Mouse (Mus musculus) liver, embryonic 14.5 days (tissue): ENCODE results near the gene Rbm4. TPM values are rescaled to one million over a fixed set of nuclear protein-coding genes. Genes with fewer than 3 reads are reported as not detected.
A peak's percentile ranks its signal among the peaks of the same experiment; 100 is the strongest.

ENCODE experiments used
- ATAC-seq: fragments of 200-750 bp; cut with Nextera tagmentation; 2 replicates; pipeline ENCODE4 v1.8.0; 2017; ENCODE audit warnings: moderate number of reproducible peaks, mild to moderate bottlenecking, moderate library complexity; ENCODE audit not compliant: insufficient read depth
- DNase-seq, 3 experiments: peaks; one replicate each; pipeline ENCODE4 v3.0.0-alpha.2; 2012 to 2013; ENCODE audit warnings: low read depth in 3 of 3, low spot score in 3 of 3
- H3K27ac ChIP-seq: fragments of 300-500 bp; sonication (generic); 2 replicates; pipeline ENCODE4 v1.5.1; 2014; ENCODE audit warnings: moderate library complexity, mild to moderate bottlenecking, control low read depth, inconsistent platforms
- H3K27me3 ChIP-seq: fragments of 300-500 bp; sonication (generic); 2 replicates; pipeline ENCODE4 v1.6.1; 2014; ENCODE audit warnings: mild to moderate bottlenecking, low read length, moderate library complexity; ENCODE audit not compliant: control insufficient read depth, insufficient read depth
- H3K36me3 ChIP-seq: fragments of 300-500 bp; sonication (generic); replicated peaks from 2 replicates; pipeline ENCODE4 v1.6.1; 2014; ENCODE audit warnings: low read depth; ENCODE audit not compliant: control insufficient read depth, insufficient read depth
- H3K4me1 ChIP-seq, 2 experiments: fragments of 200-500 bp in 1 of 2; fragments of 300-500 bp in 1 of 2; sonication (generic) in 1 of 2; replicated peaks; 2 replicates each; pipeline ENCODE4 v1.6.1; 2012 to 2014; ENCODE audit warnings: antibody characterized with exemption in 1 of 2, inconsistent platforms in 1 of 2, low read length in 1 of 2; ENCODE audit not compliant: control insufficient read depth in 2 of 2, insufficient read depth in 2 of 2
- H3K4me2 ChIP-seq: fragments of 300-500 bp; sonication (generic); 2 replicates; pipeline ENCODE4 v1.6.1; 2014; ENCODE audit warnings: low read depth, mild to moderate bottlenecking, control low read depth, moderate library complexity
- H3K4me3 ChIP-seq, 2 experiments: fragments of 200-500 bp in 1 of 2; fragments of 300-500 bp in 1 of 2; sonication (generic) in 1 of 2; 2 replicates each; pipeline ENCODE4 v1.5.1; 2012 to 2014; ENCODE audit warnings: low read depth in 2 of 2, low read length in 2 of 2, mild to moderate bottlenecking in 2 of 2, control low read depth in 1 of 2, inconsistent platforms in 1 of 2, moderate library complexity in 1 of 2; ENCODE audit not compliant: insufficient read depth in 1 of 2
- H3K9ac ChIP-seq: fragments of 300-500 bp; sonication (generic); replicated peaks from 2 replicates; pipeline ENCODE4 v1.6.1; 2014; ENCODE audit warnings: mild to moderate bottlenecking, control low read depth, moderate library complexity
- H3K9me3 ChIP-seq: fragments of 300-500 bp; sonication (generic); 2 replicates; pipeline ENCODE4 v1.6.1; 2016; ENCODE audit warnings: low read length, mixed read lengths; ENCODE audit not compliant: control insufficient read depth
- CTCF ChIP-seq: IDR thresholded peaks from 2 replicates; pipeline ENCODE4 v1.5.1; 2016; ENCODE audit warnings: antibody characterized with exemption, low read depth, control low read depth
- EP300 ChIP-seq: IDR thresholded peaks from 2 replicates; pipeline ENCODE4 v1.6.1; 2016; ENCODE audit warnings: antibody characterized with exemption, low read depth
- WGBS: fragments of 180-500 bp; shearing (Covaris S2); extraction: QIAGEN DNeasy Blood & Tissue Kit; methylation state at CpG from one replicate; pipeline ENCODE4 v1.1.7; 2014; ENCODE audit not compliant: insufficient replicate concordance; 5-methylcytosine and 5-hydroxymethylcytosine counted together
- polyA plus RNA-seq, 2 experiments: library from polyadenylated mRNA; depleted of rRNA in 1 of 2; stranded (reverse) in 1 of 2; unstranded in 1 of 2; fragments of >200 nt; fragmentation: Nextera tagmentation in 1 of 2; extraction: Ambion mirVana in 1 of 2; gene quantifications; 2 replicates each; pipeline versions ENCODE4 v1.2.1 to v1.2.3; 2012 to 2014

The Rbm4 gene
- polyA plus RNA-seq, 2 experiments = 22.1 to 27.9 TPM

- Histone ChIP-seq H3K27me3 (no peaks in the 10 kb centered on the region), H3K4me1 (no peaks in the 10 kb centered on the region), H3K27ac (no peak overlapping the region), H3K9me3 (no peaks in the 10 kb centered on the region), H3K4me2 (no peak overlapping the region), H3K36me3 (no peaks in the 10 kb centered on the region), H3K9ac (no peak overlapping the region), H3K4me3 (no peak overlapping the region)
- ATAC-seq (no peak), DNase-seq (no peak)
- TF ChIP-seq CTCF (peak; percentile 51), EP300 (no peak)
- 39% methylated on average over 5 of the region's 5 CpGs for WGBS
These were observed 50.2 kb downstream of the Rbm4 start for GRCm38 (mm10) chr19:4743524-4743923.

DNA sequence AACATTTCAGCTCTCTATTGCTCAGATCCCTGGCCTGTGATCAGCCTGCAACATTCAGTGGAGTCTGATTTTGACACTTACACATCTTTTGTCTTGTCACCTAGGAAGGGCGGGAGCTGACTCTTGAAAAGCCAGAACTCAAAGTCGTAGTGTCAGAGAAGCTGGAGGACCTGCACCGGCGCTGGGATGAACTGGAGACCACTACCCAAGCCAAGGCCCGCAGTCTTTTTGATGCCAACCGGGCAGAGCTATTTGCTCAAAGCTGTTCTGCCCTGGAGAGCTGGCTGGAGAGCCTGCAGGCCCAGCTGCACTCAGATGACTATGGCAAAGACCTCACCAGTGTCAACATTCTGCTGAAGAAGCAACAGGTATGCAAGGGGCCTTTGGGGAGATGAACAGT is 51.5 kb downstream of the Rbm4 start:
- Histone ChIP-seq H3K4me3 (no peak overlapping the region), H3K4me1 (no peaks in the 10 kb centered on the region), H3K9me3 (no peaks in the 10 kb centered on the region), H3K27me3 (no peaks in the 10 kb centered on the region), H3K9ac (no peak overlapping the region), H3K27ac (no peak overlapping the region), H3K36me3 (no peaks in the 10 kb centered on the region), H3K4me2 (no peak overlapping the region)
- DNase-seq (no peak), ATAC-seq (no peak)
- TF ChIP-seq CTCF (no peak), EP300 (no peak)
- WGBS = 81% methylated on average over 6 of the region's 6 CpGs

DNA sequence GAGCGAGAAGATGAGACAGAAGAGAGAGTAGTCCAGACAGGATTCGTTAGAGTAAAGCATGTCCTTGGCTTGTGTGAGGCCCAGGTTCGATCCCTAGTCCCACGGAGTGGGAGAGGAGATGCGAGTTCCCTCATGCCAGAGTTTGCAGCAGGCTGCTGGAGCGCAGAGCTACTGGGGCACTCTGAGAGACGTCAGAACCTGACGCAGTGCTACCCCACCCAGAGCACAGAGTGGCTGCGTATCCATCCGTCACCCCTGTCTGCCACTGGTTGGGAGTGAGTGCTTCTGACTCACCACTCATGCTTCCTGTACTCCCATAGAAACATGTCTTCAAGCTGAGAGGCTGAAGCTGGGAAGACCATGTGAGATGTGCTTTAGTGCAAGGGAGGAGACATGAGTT is 52.2 kb downstream of the Rbm4 start:
- Histone ChIP-seq H3K4me3 (no peak overlapping the region), H3K27me3 (no peaks in the 10 kb centered on the region), H3K4me1 (no peaks in the 10 kb centered on the region), H3K27ac (no peak overlapping the region), H3K36me3 (no peaks in the 10 kb centered on the region), H3K9ac (no peak overlapping the region), H3K4me2 (no peak overlapping the region), H3K9me3 (no peaks in the 10 kb centered on the region)
- ATAC-seq = no peak
- WGBS = 66% methylated on average over 10 of the region's 10 CpGs
- DNase-seq = no peak
- TF ChIP-seq EP300 (no peak), CTCF (no peak)

DNA sequence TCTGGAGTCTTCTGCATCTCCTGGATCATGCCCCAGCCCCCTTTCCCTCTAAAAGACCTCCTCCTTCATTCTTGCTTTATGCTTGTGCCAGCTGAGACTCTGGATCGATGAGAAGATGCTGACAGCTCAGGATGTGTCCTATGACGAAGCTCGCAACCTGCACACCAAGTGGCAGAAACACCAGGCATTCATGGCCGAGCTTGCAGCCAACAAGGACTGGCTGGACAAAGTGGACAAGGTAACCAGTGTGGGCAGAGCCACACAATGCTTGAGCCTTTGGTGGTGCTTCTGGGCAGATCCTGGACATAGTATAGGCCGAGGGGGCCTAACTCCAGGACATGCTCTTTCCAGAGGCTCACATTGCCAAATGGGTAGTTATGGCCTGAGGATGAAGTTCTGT is 53.9 kb downstream of the Rbm4 start:
- no peak overlapping the region for H3K27ac ChIP-seq
- H3K36me3 ChIP-seq = no peaks in the 10 kb centered on the region
- H3K9me3 ChIP-seq = no peaks in the 10 kb centered on the region
- no peaks in the 10 kb centered on the region for H3K4me1 ChIP-seq
- ATAC-seq = no peak
- no peak overlapping the region for H3K9ac ChIP-seq
- no peak for TF ChIP-seq CTCF
- TF ChIP-seq EP300 = no peak
- H3K4me2 ChIP-seq = no peak overlapping the region
- WGBS = 70% methylated on average over 5 of the region's 5 CpGs
- DNase-seq = no peak
- H3K27me3 ChIP-seq = no peaks in the 10 kb centered on the region
- H3K4me3 ChIP-seq = no peak overlapping the region

- H3K27ac ChIP-seq = no peak overlapping the region
- no peaks in the 10 kb centered on the region for H3K9me3 ChIP-seq
- no peaks in the 10 kb centered on the region for H3K4me1 ChIP-seq
- no peak overlapping the region for H3K9ac ChIP-seq
- no peak overlapping the region for H3K4me2 ChIP-seq
- TF ChIP-seq EP300 (no peak), CTCF (no peak)
- 74% methylated on average over 11 of the region's 11 CpGs for WGBS
- H3K4me3 ChIP-seq = no peak overlapping the region
- no peaks in the 10 kb centered on the region for H3K27me3 ChIP-seq
- H3K36me3 ChIP-seq = no peaks in the 10 kb centered on the region
- DNase-seq = no peak
- ATAC-seq = no peak
These were observed 54.6 kb downstream of the Rbm4 start for GRCm38 (mm10) chr19:4739053-4739452.
